Mouse (Mus musculus) brain, embryonic 14.5 days (tissue): ENCODE data around the gene Irak2.

Experiments
- CTCF ChIP-seq: fragments of 200-500 bp; IDR thresholded peaks from 2 replicates; pipeline ENCODE4 v1.5.1; 2012; ENCODE audit warnings: inconsistent platforms, mild to moderate bottlenecking, moderate library complexity, borderline replicate concordance; ENCODE audit not compliant: insufficient read depth, insufficient read length; ENCODE audit errors: extremely low read depth
- POLR2A ChIP-seq: fragments of 200-500 bp; IDR thresholded peaks from 2 replicates; pipeline ENCODE4 v1.6.1; 2012; ENCODE audit warnings: mild to moderate bottlenecking, inconsistent platforms, borderline replicate concordance; ENCODE audit not compliant: poor library complexity, insufficient read depth, insufficient read length, severe bottlenecking; ENCODE audit errors: extremely low read depth

- TF ChIP-seq POLR2A (no peak), CTCF (no peak)
Observed at GRCm38 (mm10) chr6:113667611-113668122, 29.4 kb downstream of the Irak2 start.
